Mouse (Mus musculus): ENCODE measurements around the gene Erlin1.

The Erlin1 gene

DNA sequence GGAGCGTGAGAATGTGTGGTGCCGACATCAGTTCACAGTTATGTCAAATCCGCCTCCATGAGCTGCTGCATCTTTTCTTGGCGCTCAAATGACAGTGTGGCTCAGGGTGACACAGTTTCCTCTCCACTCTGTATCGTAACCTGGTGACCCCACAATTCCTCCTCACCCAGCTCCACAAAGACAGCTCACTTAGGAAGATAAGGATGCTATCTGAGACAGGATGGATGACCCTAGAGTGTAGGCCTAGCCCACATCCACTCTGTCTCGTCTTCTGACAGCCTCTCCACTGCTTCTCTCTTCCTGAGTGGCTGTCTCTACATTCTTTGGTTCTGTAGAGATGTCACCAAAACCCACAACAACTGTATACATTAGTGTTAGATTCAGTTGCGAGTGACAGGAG is 74.2 kb downstream of the Erlin1 start:
- DNase-seq: no peak

GRCm38 (mm10) chr19:43992464-43992863 is 77.1 kb downstream of the Erlin1 start:
- no peak for DNase-seq

GRCm38 (mm10) chr19:43990362-43990761 is 79.2 kb downstream of the Erlin1 start:
- DNase-seq: no peak

DNA sequence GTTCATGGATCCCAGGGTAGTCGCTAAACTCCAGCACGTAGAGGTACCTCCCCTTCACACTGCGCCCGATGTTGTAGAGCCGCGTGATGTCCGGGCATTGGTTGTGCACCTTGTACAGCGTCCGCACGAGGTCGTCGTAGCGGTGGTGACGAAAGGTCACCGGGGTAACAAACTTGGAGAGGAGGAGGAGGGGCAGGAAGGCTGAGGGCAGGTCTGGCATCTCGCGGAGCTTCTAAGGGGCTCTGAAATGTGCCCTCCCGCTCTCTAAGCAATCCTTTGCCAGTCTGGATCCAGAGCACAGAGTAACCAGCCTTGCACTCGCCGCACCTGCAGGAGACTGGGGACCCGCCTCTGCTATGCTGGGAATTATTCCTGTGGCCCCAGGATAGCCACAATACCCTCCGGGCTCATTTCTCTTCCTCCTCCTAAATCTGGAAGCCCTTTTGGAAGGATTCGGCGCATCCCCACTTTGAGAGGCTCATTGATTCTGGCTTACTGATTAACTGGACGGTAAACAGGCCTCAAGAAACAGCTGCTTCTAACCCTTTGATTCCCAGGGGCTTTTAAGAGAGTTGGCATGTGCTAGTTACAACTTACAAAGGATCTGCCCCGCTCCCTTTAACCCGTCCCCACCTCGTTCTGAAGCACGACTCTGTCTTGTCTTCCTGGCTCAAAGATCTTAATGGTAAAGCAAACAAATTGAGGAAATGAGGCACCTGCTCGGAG is 83.4 kb downstream of the Erlin1 start, which contains the start of gene Cpn1:
Cpn1 (minus strand) TSS at position 488 of the 726 bp plus-strand sequence.
- no peak for DNase-seq

Data from layer of hippocampus, adult 9-11 months (tissue).